8 mouse cellular contexts compared by ENCODE assay signal in genomic region chr7:38167724-38168141, GRCm38 (mm10). TPM values are rescaled to one million over a fixed set of nuclear protein-coding genes. Genes with fewer than 3 reads are reported as not detected.
DNase-seq lines count a peak whose midpoint lies in the region; ATAC-seq and TF ChIP-seq lines count a peak whose summit lies in the region.

No protein-coding gene starts in this region.

- no peak for TF ChIP-seq EP300 in liver, embryonic 14.5 days (IDR thresholded peaks at IDR 0.05; ENCODE audit: low read depth)

- H3K9me3 ChIP-seq in E14TG2a.4 (ENCODE audit: low read length) = 0 out of 2 replicates have a peak, but pooled peaks cover 3% of the 10 kb centered on the region
- no peaks in the 10 kb centered on the region for H3K9me3 ChIP-seq in liver, embryonic 14.5 days (ENCODE audit: control insufficient read depth, low read length)
- H3K9me3 ChIP-seq in neural tube, embryonic 15.5 days (replicated peaks) = no peaks in the 10 kb centered on the region

- peak; percentile 68 for DNase-seq in 416B (ENCODE audit: low read depth)
- peak; percentile 77 to 80 for DNase-seq in cerebellum, postnatal 14 days
- DNase-seq in kidney, postnatal 36 days = peak; percentile 21 to 53
- DNase-seq in liver, embryonic 14.5 days (ENCODE audit: low read depth in 3 of 3, low spot score in 3 of 3) = peak in 1 of 3 experiments; percentile 44
- no peak for DNase-seq in ovary, adult 18-20 months (ENCODE audit: low spot score)

- WGBS in liver, embryonic 14.5 days (ENCODE audit: insufficient replicate concordance) = 13% methylated on average over 11 of the region's 11 CpGs
- 24% methylated on average over 11 of the region's 11 CpGs for WGBS in neural tube, embryonic 15.5 days

- peak; percentile 83 for TF ChIP-seq CTCF in E14TG2a.4 (conservative IDR thresholded peaks at IDR 0.05; ENCODE audit: low read length)
- TF ChIP-seq CTCF in liver, embryonic 14.5 days (IDR thresholded peaks at IDR 0.05; ENCODE audit: low read depth) = peak; percentile 62

- H3K27ac ChIP-seq in liver, embryonic 14.5 days = no peak overlapping the region
- no peak overlapping the region for H3K27ac ChIP-seq in neural tube, embryonic 15.5 days (replicated peaks)

- peaks cover 9% of the 10 kb centered on the region for H3K27me3 ChIP-seq in E14TG2a.4 (ENCODE audit: insufficient read depth, low read length)
- H3K27me3 ChIP-seq in liver, embryonic 14.5 days (ENCODE audit: control insufficient read depth, insufficient read depth, low read length) = no peaks in the 10 kb centered on the region
- no peaks in the 10 kb centered on the region for H3K27me3 ChIP-seq in neural tube, embryonic 15.5 days (replicated peaks)

- H3K4me3 ChIP-seq in E14TG2a.4 (replicated peaks; ENCODE audit: low read length) = peak overlapping the region; percentile 68; the same call in 1 of the 2 replicates
- no peak overlapping the region for H3K4me3 ChIP-seq in liver, embryonic 14.5 days (ENCODE audit: insufficient read depth in 1 of 2, low read depth in 2 of 2, low read length in 2 of 2)
- no peak overlapping the region for H3K4me3 ChIP-seq in neural tube, embryonic 15.5 days (replicated peaks)

- ATAC-seq in granulocyte monocyte progenitor cell, adult 5-6 weeks (replicated peaks; ENCODE audit: poor library complexity, severe bottlenecking) = peak; percentile 72
- no peak for ATAC-seq in liver, embryonic 14.5 days (ENCODE audit: insufficient read depth)
- peak; percentile 69 for ATAC-seq in neural tube, embryonic 15.5 days (ENCODE audit: low FRiP score)

- peaks cover 39% of the 10 kb centered on the region for H3K4me1 ChIP-seq in E14TG2a.4 (replicated peaks; ENCODE audit: low read depth, low read length)
- peaks cover 3 to 6% of the 10 kb centered on the region in 2 experiments; a peak in 1 of 4 replicates for H3K4me1 ChIP-seq in liver, embryonic 14.5 days (replicated peaks; ENCODE audit: control insufficient read depth in 2 of 2, insufficient read depth in 2 of 2, low read length in 1 of 2)
- peaks cover 10% of the 10 kb centered on the region; the same call in 1 of the 2 replicates for H3K4me1 ChIP-seq in neural tube, embryonic 15.5 days

- no peaks in the 10 kb centered on the region for H3K36me3 ChIP-seq in E14TG2a.4 (ENCODE audit: insufficient read depth, low read length)
- H3K36me3 ChIP-seq in liver, embryonic 14.5 days (replicated peaks; ENCODE audit: control insufficient read depth, insufficient read depth, low read depth) = no peaks in the 10 kb centered on the region
- H3K36me3 ChIP-seq in neural tube, embryonic 15.5 days = no peaks in the 10 kb centered on the region

- H3K4me2 ChIP-seq in liver, embryonic 14.5 days (ENCODE audit: low read depth) = peak overlapping the region; percentile 30
- peak overlapping the region; percentile 41; the same call in 1 of the 2 replicates for H3K4me2 ChIP-seq in neural tube, embryonic 15.5 days

- no peak overlapping the region for H3K9ac ChIP-seq in liver, embryonic 14.5 days (replicated peaks)
- H3K9ac ChIP-seq in neural tube, embryonic 15.5 days (replicated peaks) = no peak overlapping the region

RNA-seq across cellular contexts. Expression of gene 1600014C10Rik, which starts 15.3 kb away (rescaled TPM):
- 31.3 and 39.0 TPM in 2 replicates for total RNA-seq in granulocyte monocyte progenitor cell, adult 5-6 weeks (2014; fragmentation: Nextera tagmentation)
- total RNA-seq in granulocyte monocyte progenitor cell, adult 5-6 weeks (2017) = 23.6 and 31.1 TPM in 2 replicates
- polyA plus RNA-seq in liver, embryonic 14.5 days (2012; rRNA removed) = 3.6 and 4.7 TPM in 2 replicates
- 10.3 and 11.2 TPM in 2 replicates for polyA plus RNA-seq in liver, embryonic 14.5 days (2014; fragmentation: Nextera tagmentation; extraction: Ambion mirVana)
- 32.0 and 36.2 TPM in 2 replicates for polyA plus RNA-seq in neural tube, embryonic 15.5 days (2015; fragmentation: Nextera tagmentation; extraction: Ambion mirVana)
